Mouse (Mus musculus) heart, postnatal 0 days (tissue): ENCODE results near the gene Plekhd1.

Experiments
- CTCF ChIP-seq: IDR thresholded peaks from 2 replicates; pipeline ENCODE4 v1.5.1; 2016; ENCODE audit warnings: antibody characterized with exemption, control low read depth, low read depth
- EP300 ChIP-seq: IDR thresholded peaks from 2 replicates; pipeline ENCODE4 v1.6.1; 2016; ENCODE audit warnings: antibody characterized with exemption, low read depth

- TF ChIP-seq CTCF (no peak), EP300 (no peak)
Measured at GRCm38 (mm10) chr12:80762982-80763381, 70.6 kb downstream of the Plekhd1 start.
